In genomic region chr16:8691206-8691605, GRCm38 (mm10) we compare ENCODE assay signal across 41 mouse cellular contexts. TPM values are rescaled to one million over a fixed set of nuclear protein-coding genes. Genes with fewer than 3 reads are reported as not detected.
DNase-seq lines count a peak whose midpoint lies in the region; ATAC-seq and TF ChIP-seq lines count a peak whose summit lies in the region.
"Had no signal": no experiment of that assay in that cellular context is flagged by ENCODE, and none has a peak within 500 bp of the region (broad histone marks: within the 10 kb centered on the region; RNA-seq: fewer than 3 reads in every experiment).

No protein-coding gene starts in this region.

- no peaks in the 10 kb centered on the region for H3K27me3 ChIP-seq in hindbrain, postnatal 0 days (ENCODE audit: insufficient read depth, low read length)
- H3K27me3 ChIP-seq in hindbrain, embryonic 14.5 days (ENCODE audit: control insufficient read depth, insufficient read depth, low read length): no peaks in the 10 kb centered on the region
- H3K27me3 ChIP-seq in liver, embryonic 15.5 days: no peaks in the 10 kb centered on the region
- H3K27me3 ChIP-seq: CH12.LX; embryonic facial prominence, embryonic 12.5 days; heart, embryonic 15.5 days; hindbrain, embryonic 12.5 days; megakaryocyte, embryonic 14.5 days; midbrain, embryonic 12.5 days; stomach, embryonic 15.5 days had no signal

- H3K4me1 ChIP-seq in hindbrain, postnatal 0 days (ENCODE audit: insufficient read depth, low read length): no peaks in the 10 kb centered on the region
- no peaks in the 10 kb centered on the region for H3K4me1 ChIP-seq in hindbrain, embryonic 14.5 days (replicated peaks; ENCODE audit: control insufficient read depth, insufficient read depth, low read length)
- peaks cover 48% of the 10 kb centered on the region for H3K4me1 ChIP-seq in liver, embryonic 15.5 days (replicated peaks)
- H3K4me1 ChIP-seq: embryonic facial prominence, embryonic 12.5 days; hindbrain, embryonic 12.5 days; midbrain, embryonic 12.5 days had no signal

- TF ChIP-seq CTCF in hindbrain, postnatal 0 days (IDR thresholded peaks at IDR 0.05; ENCODE audit: low read depth): no peak
- no peak for TF ChIP-seq CTCF in layer of hippocampus, adult 2 months (conservative IDR thresholded peaks at IDR 0.05)

- H3K36me3 ChIP-seq in hindbrain, postnatal 0 days (ENCODE audit: insufficient read depth, low read length): peaks cover 53% of the 10 kb centered on the region
- peaks cover 94% of the 10 kb centered on the region for H3K36me3 ChIP-seq in hindbrain, embryonic 14.5 days (replicated peaks; ENCODE audit: control insufficient read depth, insufficient read depth)
- H3K36me3 ChIP-seq in liver, embryonic 15.5 days (replicated peaks): peaks cover 91% of the 10 kb centered on the region

- H3K4me2 ChIP-seq in hindbrain, postnatal 0 days (ENCODE audit: low read depth, low read length): no peak overlapping the region
- no peak overlapping the region for H3K4me2 ChIP-seq in hindbrain, embryonic 14.5 days (replicated peaks)
- H3K4me2 ChIP-seq in liver, embryonic 15.5 days: no peak overlapping the region
- H3K4me2 ChIP-seq: embryonic facial prominence, embryonic 12.5 days; heart, embryonic 15.5 days; hindbrain, embryonic 12.5 days; midbrain, embryonic 12.5 days; stomach, embryonic 15.5 days had no signal

- H3K4me3 ChIP-seq in hindbrain, postnatal 0 days (ENCODE audit: low read length): no peak overlapping the region
- H3K4me3 ChIP-seq in hindbrain, embryonic 14.5 days (replicated peaks; ENCODE audit: low read length): no peak overlapping the region
- H3K4me3 ChIP-seq in liver, embryonic 15.5 days (replicated peaks): no peak overlapping the region
- H3K4me3 ChIP-seq in layer of hippocampus, adult 2 months: no peak overlapping the region
- H3K4me3 ChIP-seq: embryonic facial prominence, embryonic 12.5 days; heart, embryonic 10.5 days; heart, embryonic 15.5 days; hindbrain, embryonic 12.5 days; megakaryocyte, embryonic 14.5 days; midbrain, embryonic 12.5 days; myocyte; stomach, embryonic 15.5 days had no signal

- peak overlapping the region; percentile 59 for H3K27ac ChIP-seq in hindbrain, postnatal 0 days
- H3K27ac ChIP-seq in hindbrain, embryonic 14.5 days: no peak overlapping the region
- H3K27ac ChIP-seq in liver, embryonic 15.5 days (replicated peaks): peak overlapping the region; percentile 97
- H3K27ac ChIP-seq in layer of hippocampus, adult 2 months: no peak overlapping the region
- H3K27ac ChIP-seq: embryonic facial prominence, embryonic 12.5 days; heart, embryonic 10.5 days; heart, embryonic 15.5 days; hindbrain, embryonic 12.5 days; midbrain, embryonic 12.5 days; stomach, embryonic 15.5 days had no signal

- H3K9ac ChIP-seq in hindbrain, postnatal 0 days (replicated peaks; ENCODE audit: low read length): no peak overlapping the region
- H3K9ac ChIP-seq in hindbrain, embryonic 14.5 days: no peak overlapping the region
- no peak overlapping the region for H3K9ac ChIP-seq in liver, embryonic 15.5 days
- H3K9ac ChIP-seq: embryonic facial prominence, embryonic 12.5 days; heart, embryonic 15.5 days; hindbrain, embryonic 12.5 days; midbrain, embryonic 12.5 days; stomach, embryonic 15.5 days had no signal

- DNase-seq in cerebellum, adult 11-12 months: peak; percentile 66
- no peak for DNase-seq in cerebellum, adult 11 months
- no peak for DNase-seq in hindbrain, postnatal 0 days (ENCODE audit: low spot score)
- DNase-seq in hindbrain, embryonic 14.5 days (ENCODE audit: low spot score): no peak
- peak; percentile 62 for DNase-seq in brain, adult 2 months (ENCODE audit: low read depth, low spot score)
- DNase-seq in layer of hippocampus, adult 2 months (ENCODE audit: low spot score in 2 of 2): no peak
- DNase-seq: adrenal gland, adult 2 months; embryo, embryonic 11 days; gastrocnemius, postnatal 25 days; heart, adult 11 months; kidney, adult 11 months; kidney, postnatal 14 days; lung, postnatal 4 days; retina, postnatal 1 day; right cerebral cortex, postnatal 25 days had no signal

- ATAC-seq in hindbrain, postnatal 0 days: no peak
- ATAC-seq in hindbrain, embryonic 14.5 days (ENCODE audit: low FRiP score): no peak
- no peak for ATAC-seq in liver, embryonic 15.5 days (ENCODE audit: insufficient read depth)
- ATAC-seq: activated CD4-positive, CD25-positive, alpha-beta regulatory T cell, adult 4 months; forebrain, embryonic 14.5 days; inflammation-experienced regulatory T-cells, adult 6 months; lung, postnatal 0 days had no signal

- H3K9me3 ChIP-seq in hindbrain, postnatal 0 days (ENCODE audit: low read length): no peaks in the 10 kb centered on the region
- H3K9me3 ChIP-seq in hindbrain, embryonic 14.5 days (ENCODE audit: control insufficient read depth, low read length): no peaks in the 10 kb centered on the region
- no peaks in the 10 kb centered on the region for H3K9me3 ChIP-seq in liver, embryonic 15.5 days (replicated peaks)
- H3K9me3 ChIP-seq: embryonic facial prominence, embryonic 12.5 days; heart, embryonic 10.5 days; heart, embryonic 15.5 days; hindbrain, embryonic 12.5 days; megakaryocyte, embryonic 14.5 days; midbrain, embryonic 12.5 days; stomach, embryonic 15.5 days had no signal

- 88% methylated on average over 7 of the region's 7 CpGs for WGBS in hindbrain, postnatal 0 days
- WGBS in hindbrain, embryonic 14.5 days: 95% methylated on average over 7 of the region's 7 CpGs
- WGBS in liver, embryonic 15.5 days (ENCODE audit: insufficient replicate concordance): 89% methylated on average over 7 of the region's 7 CpGs

RNA-seq across cellular contexts. Expression of gene Gm5767, which starts 10.6 kb away (rescaled TPM):
- not detected in 2 replicates for total RNA-seq in hindbrain, postnatal 0 days (2014; rRNA removed)
- polyA plus RNA-seq in hindbrain, postnatal 0 days (2015; fragmentation: Nextera tagmentation; extraction: Ambion mirVana): not detected in 2 replicates
- 0.35 TPM in 1 of 2 replicates, not detected in the other for polyA plus RNA-seq in hindbrain, embryonic 14.5 days (2014; fragmentation: Nextera tagmentation; extraction: Ambion mirVana)
- 0.24 TPM in 1 of 2 replicates, not detected in the other for polyA plus RNA-seq in liver, embryonic 15.5 days (2015; fragmentation: Nextera tagmentation; extraction: Ambion mirVana)
- not detected for total RNA-seq in layer of hippocampus, adult 2 months (2021)
- total RNA-seq: adrenal gland, adult 2 months; adrenal gland, postnatal 4 days; CH12.LX; ES-E14; gastrocnemius, postnatal 25 days; heart, postnatal 25 days; layer of hippocampus, postnatal 10 days; left cerebral cortex, adult 18-20 months; left cerebral cortex, postnatal 14 days; liver, adult 2 months; midbrain, postnatal 0 days had no signal
- polyA plus RNA-seq: activated CD4-positive, CD25-positive, alpha-beta regulatory T cell, adult 4 months; C2C12; embryonic facial prominence, embryonic 12.5 days; forebrain, embryonic 14.5 days; heart, embryonic 10.5 days; heart, embryonic 15.5 days; hindbrain, embryonic 12.5 days; inflammation-experienced regulatory T-cells, adult 6 months; kidney, embryonic 14.5 days; limb, embryonic 11.5 days; lung, postnatal 0 days; midbrain, embryonic 12.5 days; midbrain, postnatal 0 days; neural tube, embryonic 14.5 days; stomach, embryonic 15.5 days had no signal

RNA-seq across cellular contexts. Expression of gene Carhsp1, which starts 19.3 kb away (rescaled TPM):
- total RNA-seq in hindbrain, postnatal 0 days (2014; rRNA removed): 120 and 127 TPM in 2 replicates
- 105 and 110 TPM in 2 replicates for polyA plus RNA-seq in hindbrain, postnatal 0 days (2015; fragmentation: Nextera tagmentation; extraction: Ambion mirVana)
- polyA plus RNA-seq in hindbrain, embryonic 14.5 days (2014; fragmentation: Nextera tagmentation; extraction: Ambion mirVana): 57.0 and 58.8 TPM in 2 replicates
- 85.9 and 94.7 TPM in 2 replicates for polyA plus RNA-seq in liver, embryonic 15.5 days (2015; fragmentation: Nextera tagmentation; extraction: Ambion mirVana)
- 10 to 100 TPM; 22.1 to 22.4 TPM for total RNA-seq in layer of hippocampus, adult 2 months (2021)

RNA-seq across cellular contexts. Expression of gene Tmem186, which starts 53.7 kb away (rescaled TPM):
- total RNA-seq in hindbrain, postnatal 0 days (2014; rRNA removed): 18.9 and 19.1 TPM in 2 replicates
- polyA plus RNA-seq in hindbrain, postnatal 0 days (2015; fragmentation: Nextera tagmentation; extraction: Ambion mirVana): 14.5 and 15.7 TPM in 2 replicates
- polyA plus RNA-seq in hindbrain, embryonic 14.5 days (2014; fragmentation: Nextera tagmentation; extraction: Ambion mirVana): 15.1 and 15.3 TPM in 2 replicates
- 8.9 and 9.8 TPM in 2 replicates for polyA plus RNA-seq in liver, embryonic 15.5 days (2015; fragmentation: Nextera tagmentation; extraction: Ambion mirVana)
- 10 to 100 TPM; 12.4 to 13.4 TPM for total RNA-seq in layer of hippocampus, adult 2 months (2021)

RNA-seq across cellular contexts. Expression of gene Pmm2, which starts 53.7 kb away (rescaled TPM):
- 33.1 and 44.4 TPM in 2 replicates for total RNA-seq in hindbrain, postnatal 0 days (2014; rRNA removed)
- polyA plus RNA-seq in hindbrain, postnatal 0 days (2015; fragmentation: Nextera tagmentation; extraction: Ambion mirVana): 25.7 and 28.5 TPM in 2 replicates
- polyA plus RNA-seq in hindbrain, embryonic 14.5 days (2014; fragmentation: Nextera tagmentation; extraction: Ambion mirVana): 31.7 and 37.0 TPM in 2 replicates
- polyA plus RNA-seq in liver, embryonic 15.5 days (2015; fragmentation: Nextera tagmentation; extraction: Ambion mirVana): 30.4 and 31.5 TPM in 2 replicates
- 10 to 100 TPM; 34.9 to 35.9 TPM for total RNA-seq in layer of hippocampus, adult 2 months (2021)

Comparison
In these comparisons a context has a peak if more than half of its experiments do, and no peak if none do; other contexts are left out.
1. DNase-seq: peak in cerebellum, adult 11-12 months (single experiment) and brain, adult 2 months (single experiment); none in cerebellum, adult 11 months (single experiment), hindbrain, postnatal 0 days (single experiment), hindbrain, embryonic 14.5 days (single experiment) and layer of hippocampus, adult 2 months (0 of 2).
2. H3K27ac ChIP-seq: peak in hindbrain, postnatal 0 days (single experiment) and liver, embryonic 15.5 days (single experiment); none in hindbrain, embryonic 14.5 days (single experiment) and layer of hippocampus, adult 2 months (single experiment).